Mouse (Mus musculus): ENCODE results near the gene Ppp2r5e.

The Ppp2r5e gene

GRCm38 (mm10) chr12:75537673-75538423 lies 58.2 kb downstream of the Ppp2r5e start:
- DNase-seq (ENCODE audit: inconsistent ontology term): no peak

DNA sequence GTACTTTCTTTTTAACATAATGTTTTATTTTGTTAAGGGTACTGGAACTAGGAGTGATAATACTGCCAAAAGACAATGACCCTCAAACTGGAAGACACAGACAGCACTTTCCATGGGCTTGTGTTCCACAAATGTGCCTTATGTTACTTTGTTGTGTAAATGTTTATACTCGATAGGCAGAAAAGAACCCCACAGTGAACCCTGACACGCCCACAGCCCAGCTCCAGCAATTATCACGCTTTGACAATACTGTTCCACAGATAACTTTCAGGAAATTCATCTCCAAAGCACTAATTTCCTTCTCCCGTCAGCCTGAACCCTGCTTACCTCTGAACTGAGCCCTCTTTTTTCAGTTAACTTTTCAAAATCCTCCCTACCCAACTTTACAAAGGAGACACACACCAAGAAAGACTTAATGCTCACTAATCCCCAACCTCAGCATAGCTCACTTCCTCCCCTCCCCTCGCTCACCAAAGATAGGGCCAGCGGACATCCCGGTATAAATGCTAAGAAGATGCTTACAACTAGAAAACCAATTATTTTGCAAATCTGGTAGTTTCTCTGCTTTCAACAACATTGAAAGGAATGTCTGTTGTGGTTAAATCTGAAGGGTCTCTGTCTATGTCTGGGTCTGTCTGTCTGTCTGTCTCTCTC lies 58.9 kb downstream of the Ppp2r5e start:
- no peak for DNase-seq (ENCODE audit: inconsistent ontology term)

DNA sequence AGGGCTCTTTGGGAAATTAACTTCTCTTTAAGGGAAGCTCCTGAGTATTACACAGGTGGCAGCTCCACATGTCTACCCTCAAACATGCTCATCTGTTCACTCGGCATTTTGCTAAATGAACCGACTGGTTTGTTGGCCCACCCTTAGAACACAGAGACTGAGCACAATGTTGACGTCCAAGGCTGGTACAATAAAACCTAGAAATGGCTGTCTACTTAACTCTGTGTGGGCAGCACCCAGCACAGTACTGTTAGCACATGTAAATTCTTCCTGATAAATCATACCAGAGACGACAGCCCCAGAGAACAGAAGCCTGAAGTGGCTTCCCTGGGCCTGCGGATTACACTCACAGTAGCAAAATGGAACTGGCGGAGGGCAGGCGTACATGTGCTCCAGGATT lies 59.5 kb downstream of the Ppp2r5e start:
- no peak for DNase-seq (ENCODE audit: inconsistent ontology term)

DNA sequence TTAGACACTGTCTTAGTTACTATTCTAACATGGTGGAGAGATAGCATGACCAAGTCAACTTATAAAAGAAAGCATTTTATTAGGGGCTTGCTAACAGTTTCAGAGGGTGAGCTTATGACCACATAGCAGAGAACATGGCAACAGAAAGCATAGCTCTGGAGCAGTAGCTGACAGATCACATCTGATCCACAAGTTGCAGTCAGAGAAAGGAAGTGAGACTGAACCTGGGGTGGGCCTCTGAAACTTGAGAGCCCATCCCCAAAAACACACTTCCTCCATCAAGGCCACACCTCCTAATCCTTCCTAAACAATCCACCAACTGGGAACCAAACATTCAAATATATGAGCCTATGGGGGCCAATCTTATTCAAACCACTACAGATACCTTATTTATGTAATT lies 62.9 kb downstream of the Ppp2r5e start:
- DNase-seq (ENCODE audit: inconsistent ontology term): no peak

GRCm38 (mm10) chr12:75531895-75532294 lies 64.2 kb downstream of the Ppp2r5e start:
- DNase-seq (ENCODE audit: inconsistent ontology term): no peak

DNA sequence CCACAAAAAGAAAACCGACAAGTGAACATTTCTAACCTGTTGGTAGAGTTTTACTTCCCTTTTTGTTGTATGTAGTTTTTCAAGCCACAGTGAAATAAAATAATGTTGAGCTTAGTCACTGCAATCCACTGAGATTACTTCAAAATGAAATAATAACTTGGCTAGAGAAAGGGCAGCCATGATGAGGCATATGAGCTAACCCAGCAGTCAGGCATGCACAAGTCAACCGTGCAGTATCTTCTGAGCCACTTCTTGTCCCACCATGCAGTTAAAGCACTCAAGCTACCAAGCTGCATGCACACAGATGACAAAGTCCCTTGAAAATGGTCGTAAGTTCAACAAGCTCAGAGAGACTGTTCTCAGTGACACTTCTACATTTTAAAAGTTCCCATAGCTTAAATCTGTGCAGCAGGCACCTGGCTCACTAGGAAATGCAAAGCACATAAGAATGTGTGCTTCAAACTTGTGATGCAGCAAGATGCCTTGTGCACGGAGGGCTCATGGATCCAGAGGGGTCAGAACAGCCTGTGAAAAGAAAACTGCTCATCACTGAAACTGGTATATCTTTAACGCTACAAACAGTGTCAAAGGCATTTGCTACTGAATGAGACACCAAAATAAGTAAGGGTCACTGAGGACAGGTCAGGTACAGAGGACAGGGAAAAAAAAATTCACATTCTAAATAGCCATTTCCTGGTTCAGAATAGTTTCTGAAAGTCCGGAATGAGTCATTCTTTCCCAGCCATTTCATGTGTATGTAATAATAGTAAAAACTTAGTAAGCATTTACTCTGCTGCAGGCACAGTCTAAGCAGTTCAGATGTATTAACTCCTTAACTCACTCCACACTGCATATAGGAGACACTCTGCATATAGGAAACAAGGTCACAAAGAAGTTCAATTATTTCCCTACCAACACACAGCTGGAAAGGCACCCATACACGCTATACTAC lies 66.9 kb downstream of the Ppp2r5e start:
- DNase-seq (ENCODE audit: inconsistent ontology term): peak; percentile 46

GRCm38 (mm10) chr12:75528300-75528699 lies 67.7 kb downstream of the Ppp2r5e start:
- no peak for DNase-seq (ENCODE audit: inconsistent ontology term)

GRCm38 (mm10) chr12:75524199-75524598 lies 71.8 kb downstream of the Ppp2r5e start:
- DNase-seq (ENCODE audit: inconsistent ontology term): no peak

GRCm38 (mm10) chr12:75522931-75523330 lies 73.1 kb downstream of the Ppp2r5e start:
- no peak for DNase-seq (ENCODE audit: inconsistent ontology term)

DNA sequence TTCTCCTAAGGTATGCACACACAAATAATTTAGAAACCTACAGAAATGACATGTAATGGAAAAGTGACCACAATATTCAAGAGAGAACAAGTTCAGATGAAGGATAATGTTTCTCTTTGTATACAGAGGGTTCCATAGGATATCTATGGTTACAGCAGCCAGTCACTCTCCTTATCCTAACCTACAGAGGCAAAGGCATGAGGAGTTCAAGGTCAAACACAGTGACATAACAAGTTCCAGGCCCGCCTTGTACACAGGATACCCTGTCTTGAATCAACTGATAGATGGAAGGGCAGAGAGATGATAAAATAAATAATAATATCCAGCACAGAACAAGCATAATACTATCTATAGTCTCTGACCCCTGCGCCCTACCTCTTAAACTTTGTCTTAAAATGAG lies 73.7 kb downstream of the Ppp2r5e start:
- no peak for DNase-seq (ENCODE audit: inconsistent ontology term)

DNA sequence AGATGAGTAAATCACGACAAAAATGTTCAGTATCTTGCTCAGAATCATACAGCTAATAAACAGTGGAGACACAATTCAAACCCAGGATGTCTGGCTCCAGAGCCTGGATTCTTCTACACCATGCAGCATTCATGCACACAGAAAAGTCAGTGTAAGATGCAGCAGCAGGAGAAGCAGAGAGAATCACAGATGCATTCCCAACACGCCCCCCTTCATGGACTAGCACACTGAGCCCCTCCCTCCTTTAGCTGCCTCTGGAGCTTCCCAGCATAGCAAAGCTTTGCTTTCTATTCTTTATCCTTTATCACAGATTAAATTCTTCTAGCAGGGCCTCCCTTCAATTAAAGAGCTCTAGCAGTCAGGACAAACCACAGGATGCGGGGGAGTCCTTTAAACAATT lies 75.7 kb downstream of the Ppp2r5e start:
- DNase-seq (ENCODE audit: inconsistent ontology term): peak; percentile 31

- DNase-seq (ENCODE audit: inconsistent ontology term): no peak
Measured at GRCm38 (mm10) chr12:75519181-75519940, 76.7 kb downstream of the Ppp2r5e start.

- DNase-seq (ENCODE audit: inconsistent ontology term): no peak
Measured at GRCm38 (mm10) chr12:75515301-75515906, 80.6 kb downstream of the Ppp2r5e start.

DNA sequence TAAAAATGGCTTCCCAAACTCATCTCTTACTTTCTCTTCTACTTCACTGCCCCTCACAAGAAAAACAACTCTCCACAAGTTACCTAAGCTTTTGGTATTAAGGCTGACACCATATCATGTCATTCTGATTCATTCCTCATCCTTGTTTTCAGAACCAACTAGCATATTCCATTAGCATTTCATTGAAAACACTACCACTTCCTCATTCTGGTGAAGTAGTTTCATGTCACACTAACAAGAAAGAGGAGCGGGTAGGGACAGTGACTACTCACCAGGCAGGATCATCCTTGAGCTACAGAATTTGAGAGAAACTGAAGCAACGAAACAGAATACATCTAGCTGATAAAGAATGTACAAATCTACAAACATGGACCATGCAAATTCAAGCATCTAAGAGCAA lies 84.5 kb downstream of the Ppp2r5e start:
- no peak for DNase-seq (ENCODE audit: inconsistent ontology term)

DNA sequence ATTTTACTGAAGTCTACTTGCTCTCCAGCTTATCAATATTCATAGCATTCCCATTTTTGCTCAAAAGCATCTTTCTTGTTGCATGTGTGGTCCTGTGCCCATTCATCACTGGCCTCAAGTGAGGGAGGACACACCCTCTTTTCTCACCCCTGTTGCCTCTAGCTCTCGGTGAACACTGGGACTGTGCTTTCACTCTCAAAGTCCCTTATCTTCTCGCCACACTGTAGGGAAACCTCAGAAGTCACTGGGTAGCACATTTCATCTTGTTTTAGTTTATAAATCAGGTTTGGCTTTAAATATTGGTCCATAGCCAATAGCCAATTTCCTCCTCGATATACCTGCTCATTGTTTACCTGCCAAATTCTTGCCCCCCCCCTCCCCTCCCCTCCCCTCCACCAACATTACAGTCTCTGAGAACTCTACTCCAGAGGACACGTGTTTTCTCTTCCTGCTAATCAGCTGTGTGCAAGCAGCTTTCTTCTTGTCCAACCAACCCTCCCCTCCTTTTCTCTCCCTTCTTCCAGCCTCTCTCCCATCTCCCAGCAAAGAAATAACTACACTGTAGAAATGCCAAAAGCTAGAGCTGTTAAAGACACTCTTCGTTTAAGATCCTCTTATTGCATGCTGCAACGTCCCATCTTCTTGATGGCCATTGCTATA lies 90.9 kb downstream of the Ppp2r5e start:
- DNase-seq (ENCODE audit: inconsistent ontology term): no peak

GRCm38 (mm10) chr12:75502664-75503063 lies 93.4 kb downstream of the Ppp2r5e start:
- DNase-seq (ENCODE audit: inconsistent ontology term): no peak

GRCm38 (mm10) chr12:75497698-75498097 lies 98.3 kb downstream of the Ppp2r5e start:
- no peak for DNase-seq (ENCODE audit: inconsistent ontology term)

DNA sequence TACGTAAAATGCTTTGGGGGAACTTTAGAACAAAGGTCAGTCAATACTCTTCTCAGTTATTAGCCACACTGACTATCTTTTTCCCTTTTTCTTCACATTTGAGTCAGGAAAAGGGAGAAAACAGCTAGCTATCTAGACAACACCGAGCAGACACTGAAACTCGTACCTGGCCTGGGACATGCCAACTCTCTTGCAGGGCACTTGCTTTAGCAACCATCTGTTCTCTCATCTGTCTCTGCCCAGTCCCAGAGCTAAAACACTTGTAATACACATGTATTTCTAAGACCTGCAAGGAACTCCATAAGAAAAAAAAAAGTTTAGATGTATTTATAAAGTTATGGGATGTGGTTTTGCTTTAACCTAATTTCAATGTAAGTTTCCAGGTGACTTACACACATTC lies 100.4 kb downstream of the Ppp2r5e start:
- DNase-seq (ENCODE audit: inconsistent ontology term): no peak

DNA sequence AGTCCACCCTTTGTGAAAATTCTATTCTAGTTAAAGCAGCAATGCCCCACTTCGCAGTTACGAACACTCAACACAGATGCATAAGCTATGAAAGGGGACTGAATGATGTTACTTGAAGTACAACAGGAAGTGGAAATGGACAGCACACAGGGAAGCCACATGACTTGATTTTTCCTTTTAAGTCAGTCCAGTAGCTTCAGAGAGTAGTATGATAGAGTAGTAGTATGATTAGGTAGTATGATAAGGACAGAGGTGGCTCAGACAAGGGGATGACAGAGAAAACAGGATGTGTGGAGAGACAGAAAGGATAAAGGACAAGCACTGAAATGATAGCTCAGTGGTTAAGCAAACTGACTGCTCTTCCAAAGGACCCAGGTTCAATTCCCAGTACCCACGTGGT lies 101.4 kb downstream of the Ppp2r5e start:
- DNase-seq (ENCODE audit: inconsistent ontology term): no peak

DNA sequence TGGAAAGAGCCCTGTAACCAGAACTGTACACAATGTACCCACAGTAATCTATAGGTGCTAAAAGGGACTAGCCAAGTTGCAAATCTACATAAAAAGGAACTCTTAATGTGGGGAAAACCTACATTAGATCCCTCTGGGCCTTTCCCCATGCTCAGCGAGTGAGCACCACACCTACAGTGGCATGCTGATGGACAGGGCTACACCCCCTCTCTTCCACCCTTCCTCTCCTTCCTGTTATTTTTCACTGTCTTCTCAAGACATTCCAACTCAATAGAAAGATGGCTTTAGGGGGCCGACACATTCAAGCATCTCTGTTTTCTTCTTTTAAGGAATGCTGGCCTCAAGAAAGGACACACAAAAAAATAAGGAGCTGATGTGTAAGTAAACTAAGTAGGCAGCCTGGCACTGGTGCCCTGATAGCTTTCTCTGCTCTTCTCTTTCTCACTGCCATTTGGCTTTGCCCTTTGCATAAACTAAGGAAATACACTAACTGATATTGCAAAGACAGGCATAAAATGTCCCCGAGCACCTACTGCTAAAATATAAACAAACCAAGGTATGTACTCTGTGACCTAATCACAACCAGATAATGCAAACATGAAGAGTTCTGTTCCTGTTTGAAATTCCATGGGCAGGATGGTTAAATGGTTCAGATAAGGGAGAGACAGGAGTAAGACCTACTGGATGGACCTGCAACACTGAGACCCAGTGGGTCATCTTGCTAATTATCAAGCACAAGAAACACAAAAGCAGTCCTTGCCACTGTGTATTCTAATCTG lies 103.3 kb downstream of the Ppp2r5e start:
- DNase-seq (ENCODE audit: inconsistent ontology term): no peak

Measured in Muller cell, postnatal 12 days (primary cell).